Comparison of ENCODE assay signal across 9 mouse cellular contexts in genomic region chr19:27450458-27450857, GRCm38 (mm10). TPM values are rescaled to one million over a fixed set of nuclear protein-coding genes. Genes with fewer than 3 reads are reported as not detected.
DNase-seq lines count a peak whose midpoint lies in the region; ATAC-seq and TF ChIP-seq lines count a peak whose summit lies in the region.
"Had no signal": no experiment of that assay in that cellular context is flagged by ENCODE, and none has a peak within 500 bp of the region (broad histone marks: within the 10 kb centered on the region; RNA-seq: fewer than 3 reads in every experiment).

No protein-coding gene starts in this region.

- 31% methylated on average over 4 of the region's 4 CpGs for WGBS in kidney, embryonic 14.5 days
- 28% methylated on average over 4 of the region's 4 CpGs for WGBS in forebrain, embryonic 16.5 days
- WGBS in liver, embryonic 14.5 days (ENCODE audit: insufficient replicate concordance), result 37% methylated on average over 4 of the region's 4 CpGs

- peaks cover 4% of the 10 kb centered on the region; the same call in 1 of the 2 replicates for H3K9me3 ChIP-seq in kidney, embryonic 14.5 days (ENCODE audit: control insufficient read depth, low read length)
- H3K9me3 ChIP-seq in forebrain, embryonic 16.5 days (ENCODE audit: control insufficient read depth, low read length), result no peaks in the 10 kb centered on the region
- H3K9me3 ChIP-seq in liver, embryonic 14.5 days (ENCODE audit: control insufficient read depth, low read length), result no peaks in the 10 kb centered on the region

- no peak overlapping the region for H3K4me3 ChIP-seq in kidney, embryonic 14.5 days (ENCODE audit: low read length)
- H3K4me3 ChIP-seq in forebrain, embryonic 16.5 days (replicated peaks; ENCODE audit: low read length), result no peak overlapping the region
- H3K4me3 ChIP-seq in liver, embryonic 14.5 days (ENCODE audit: insufficient read depth in 1 of 2, low read depth in 2 of 2, low read length in 2 of 2), result no peak overlapping the region
- H3K4me3 ChIP-seq: megakaryocyte, embryonic 14.5 days had no signal

- no peak for TF ChIP-seq POLR2A in brain, embryonic 14.5 days (IDR thresholded peaks at IDR 0.05; ENCODE audit: borderline replicate concordance, extremely low read depth, insufficient read depth, insufficient read length, poor library complexity, severe bottlenecking)

- no peak overlapping the region for H3K4me2 ChIP-seq in kidney, embryonic 14.5 days (replicated peaks; ENCODE audit: low read depth, low read length)
- H3K4me2 ChIP-seq in forebrain, embryonic 16.5 days (ENCODE audit: low read length), result no peak overlapping the region
- H3K4me2 ChIP-seq in liver, embryonic 14.5 days (ENCODE audit: low read depth), result no peak overlapping the region

- no peak overlapping the region for H3K27ac ChIP-seq in kidney, embryonic 14.5 days (ENCODE audit: low read depth, low read length)
- H3K27ac ChIP-seq in forebrain, embryonic 16.5 days (ENCODE audit: low read length), result no peak overlapping the region
- no peak overlapping the region for H3K27ac ChIP-seq in liver, embryonic 14.5 days

- no peaks in the 10 kb centered on the region for H3K27me3 ChIP-seq in kidney, embryonic 14.5 days (ENCODE audit: control insufficient read depth, insufficient read depth, low read length)
- H3K27me3 ChIP-seq in forebrain, embryonic 16.5 days (replicated peaks; ENCODE audit: control insufficient read depth, insufficient read depth, low read length), result no peaks in the 10 kb centered on the region
- H3K27me3 ChIP-seq in liver, embryonic 14.5 days (ENCODE audit: control insufficient read depth, insufficient read depth, low read length), result no peaks in the 10 kb centered on the region

- peak; percentile 93 for TF ChIP-seq CTCF in brain, embryonic 14.5 days (IDR thresholded peaks at IDR 0.05; ENCODE audit: borderline replicate concordance, extremely low read depth, insufficient read depth, insufficient read length)
- peak; percentile 79 for TF ChIP-seq CTCF in liver, embryonic 14.5 days (IDR thresholded peaks at IDR 0.05; ENCODE audit: low read depth)

- H3K9ac ChIP-seq in kidney, embryonic 14.5 days (ENCODE audit: low read depth, low read length), result no peak overlapping the region
- no peak overlapping the region for H3K9ac ChIP-seq in forebrain, embryonic 16.5 days (replicated peaks; ENCODE audit: low read depth, low read length)
- H3K9ac ChIP-seq in liver, embryonic 14.5 days (replicated peaks), result no peak overlapping the region

- TF ChIP-seq EP300 in liver, embryonic 14.5 days (IDR thresholded peaks at IDR 0.05; ENCODE audit: low read depth), result no peak

- no peaks in the 10 kb centered on the region for H3K4me1 ChIP-seq in kidney, embryonic 14.5 days (ENCODE audit: control insufficient read depth, insufficient read depth, low read length)
- 0 out of 2 replicates have a peak, but pooled peaks cover 2% of the 10 kb centered on the region for H3K4me1 ChIP-seq in forebrain, embryonic 16.5 days (replicated peaks; ENCODE audit: control insufficient read depth, insufficient read depth, low read length)
- no peaks in the 10 kb centered on the region for H3K4me1 ChIP-seq in liver, embryonic 14.5 days (replicated peaks; ENCODE audit: control insufficient read depth in 2 of 2, insufficient read depth in 2 of 2, low read length in 1 of 2)
- H3K4me1 ChIP-seq: megakaryocyte, embryonic 14.5 days had no signal

- DNase-seq in kidney, adult 18-20 months, result peak; percentile 45
- DNase-seq in brain, embryonic 14.5 days (ENCODE audit: low read depth), result peak; percentile 90
- DNase-seq in kidney, postnatal 14 days, result peak; percentile 52
- DNase-seq in liver, embryonic 14.5 days (ENCODE audit: low read depth in 3 of 3, low spot score in 3 of 3), result no peak
- peak; percentile 50 for DNase-seq in ovary, postnatal 14 days (ENCODE audit: low spot score)
- DNase-seq in thymus, postnatal 4 days, result peak; percentile 73

- ATAC-seq in kidney, embryonic 14.5 days (ENCODE audit: low FRiP score, low TSS enrichment), result no peak
- ATAC-seq in forebrain, embryonic 16.5 days, result peak; percentile 73
- ATAC-seq in liver, embryonic 14.5 days (ENCODE audit: insufficient read depth), result no peak

- no peaks in the 10 kb centered on the region for H3K36me3 ChIP-seq in kidney, embryonic 14.5 days (ENCODE audit: control insufficient read depth, insufficient read depth, low read length)
- H3K36me3 ChIP-seq in forebrain, embryonic 16.5 days (ENCODE audit: control insufficient read depth, insufficient read depth), result no peaks in the 10 kb centered on the region
- no peaks in the 10 kb centered on the region for H3K36me3 ChIP-seq in liver, embryonic 14.5 days (replicated peaks; ENCODE audit: control insufficient read depth, insufficient read depth, low read depth)

RNA-seq across cellular contexts. Expression of gene Pum3, which starts 20.8 kb away (rescaled TPM):
- polyA plus RNA-seq in kidney, embryonic 14.5 days (2014; fragmentation: Nextera tagmentation; extraction: Ambion mirVana), result 85.8 and 96.5 TPM in 2 replicates
- 27.6 and 33.1 TPM in 2 replicates for polyA plus RNA-seq in brain, embryonic 14.5 days (2012; rRNA removed)
- 64.9 and 83.6 TPM in 2 replicates for polyA plus RNA-seq in forebrain, embryonic 16.5 days (2015; fragmentation: Nextera tagmentation; extraction: Ambion mirVana)
- 7.8 and 14.0 TPM in 2 replicates for polyA plus RNA-seq in liver, embryonic 14.5 days (2012; rRNA removed)
- 38.2 and 41.4 TPM in 2 replicates for polyA plus RNA-seq in liver, embryonic 14.5 days (2014; fragmentation: Nextera tagmentation; extraction: Ambion mirVana)

Comparison
In these comparisons a context has a peak if more than half of its experiments do, and no peak if none do; other contexts are left out.
1. DNase-seq: peak in kidney, adult 18-20 months (single experiment), brain, embryonic 14.5 days (single experiment), kidney, postnatal 14 days (single experiment), ovary, postnatal 14 days (single experiment) and thymus, postnatal 4 days (single experiment); none in liver, embryonic 14.5 days (0 of 3).